Mouse (Mus musculus) ES-E14 (cell line): ENCODE measurements at regions not wholly inside any gene's neighbourhood (a gene's known extent, or its start where the extent isn't known, plus 50 kb on each side); places are given as distances from the start of the nearest gene placed in this dataset.

ENCODE experiments used
- CHD2 ChIP-seq: IDR thresholded peaks from 2 replicates; pipeline ENCODE4 v1.6.1; 2014; ENCODE audit warnings: mild to moderate bottlenecking, low read depth, low read length, inconsistent platforms
- HCFC1 ChIP-seq: IDR thresholded peaks from 2 replicates; pipeline ENCODE4 v1.6.1; 2012; ENCODE audit warnings: low read length, inconsistent platforms, borderline replicate concordance; ENCODE audit not compliant: insufficient read depth
- MAFK ChIP-seq: IDR thresholded peaks from 2 replicates; pipeline ENCODE4 v1.6.1; 2014; ENCODE audit warnings: mild to moderate bottlenecking, low read depth, low read length, inconsistent platforms; ENCODE audit not compliant: insufficient read depth
- ZC3H11A ChIP-seq: IDR thresholded peaks from 2 replicates; pipeline ENCODE4 v1.6.1; 2012; ENCODE audit warnings: low read depth, mild to moderate bottlenecking, inconsistent platforms, low read length, borderline replicate concordance
- ZNF384 ChIP-seq: IDR thresholded peaks from 2 replicates; pipeline ENCODE4 v1.6.1; 2012; ENCODE audit warnings: low read depth, low read length, inconsistent platforms

DNA sequence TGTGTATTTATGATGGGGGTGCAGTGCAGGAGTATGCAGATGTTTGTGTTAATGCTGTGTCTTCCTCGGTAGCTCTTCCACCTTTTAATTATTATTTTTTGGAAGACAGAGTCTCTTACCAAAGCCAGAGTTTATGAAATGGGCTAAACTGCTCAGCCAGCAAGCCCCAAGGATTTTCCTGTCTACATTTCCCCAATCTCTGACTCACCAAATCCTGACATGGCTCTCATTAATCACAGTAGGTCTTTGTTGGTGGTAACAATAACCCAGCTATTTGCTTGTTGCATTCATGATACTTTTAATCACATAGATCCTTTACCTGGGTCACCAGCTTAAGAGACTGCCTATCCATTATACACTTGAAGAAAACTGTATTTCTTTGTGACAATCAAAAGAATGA, 427.8 kb upstream of the Rgma start:
- TF ChIP-seq ZNF384 (no peak), ZC3H11A (no peak), HCFC1 (no peak), MAFK (no peak), CHD2 (no peak)
